Mouse (Mus musculus) brown adipose tissue, adult 24 weeks (tissue): ENCODE measurements around the gene Olfr1346. TPM values are rescaled to one million over a fixed set of nuclear protein-coding genes. Genes with fewer than 3 reads are reported as not detected.

Experiments used
- H3K27ac ChIP-seq: fragments of 200-500 bp; replicated peaks from 2 replicates; pipeline ENCODE4 v1.5.1; 2012; ENCODE audit warnings: low read depth, mild to moderate bottlenecking, low read length
- H3K4me1 ChIP-seq: fragments of 200-500 bp; 2 replicates; pipeline ENCODE4 v1.6.1; 2012; ENCODE audit warnings: low read length, mixed read lengths; ENCODE audit not compliant: control insufficient read depth, insufficient read depth, insufficient read length
- H3K4me3 ChIP-seq: fragments of 200-500 bp; 2 replicates; pipeline ENCODE4 v1.5.1; 2012; ENCODE audit warnings: low read depth, mild to moderate bottlenecking, low read length, moderate library complexity; ENCODE audit not compliant: insufficient read depth
- polyA plus RNA-seq: library from polyadenylated mRNA; stranded (reverse); fragments of >200 nt; gene quantifications from 2 replicates; pipeline ENCODE4 v1.2.4, GENCODE M21; 2012; ENCODE audit not compliant: missing spikeins, insufficient read depth, insufficient read length

Olfr1346 gene
- polyA plus RNA-seq, 1 experiment = not detected

GRCm38 (mm10) chr7:6526141-6526540 is 59.2 kb downstream of the Olfr1346 start:
- H3K4me1 ChIP-seq = no peaks in the 10 kb centered on the region
- H3K27ac ChIP-seq = no peak overlapping the region
- no peak overlapping the region for H3K4me3 ChIP-seq

Other genes with a start within 250 kb of the Olfr1346 start
- not detected in 2 replicates for gene Zscan5b, start 244.8 kb upstream of the Olfr1346 start, polyA plus RNA-seq
- gene Epp13, start 214.4 kb upstream of the Olfr1346 start, polyA plus RNA-seq = not detected in 2 replicates
- 3.4 and 4.6 TPM in 2 replicates for gene Zfp667, start 180.5 kb upstream of the Olfr1346 start, polyA plus RNA-seq
- 2.3 and 5.4 TPM in 2 replicates for gene Zfp583, start 135.8 kb upstream of the Olfr1346 start, polyA plus RNA-seq
- gene Gm3854, start 123.3 kb upstream of the Olfr1346 start, polyA plus RNA-seq = 0.36 TPM in 1 of 2 replicates, not detected in the other
- 1.9 and 2.0 TPM in 2 replicates for gene Zfp78, start 103.8 kb upstream of the Olfr1346 start, polyA plus RNA-seq
- 1.8 and 3.6 TPM in 2 replicates for gene Zfp28, start 83.8 kb upstream of the Olfr1346 start, polyA plus RNA-seq
- not detected in 2 replicates for gene Smim17, start 68.4 kb upstream of the Olfr1346 start, polyA plus RNA-seq
- not detected in 2 replicates for gene Gm20715, start 56.8 kb upstream of the Olfr1346 start, polyA plus RNA-seq
- gene Olfr1344, start 28.4 kb upstream of the Olfr1346 start, polyA plus RNA-seq = not detected in 2 replicates
- gene Olfr1336, start 10.9 kb upstream of the Olfr1346 start, polyA plus RNA-seq = not detected in 2 replicates
- gene Olfr5, start 19.8 kb downstream of the Olfr1346 start, polyA plus RNA-seq = not detected in 2 replicates
- not detected in 2 replicates for gene Olfr1347, start 32.7 kb downstream of the Olfr1346 start, polyA plus RNA-seq
- not detected in 2 replicates for gene Olfr1348, start 41.6 kb downstream of the Olfr1346 start, polyA plus RNA-seq
- not detected in 2 replicates for gene Olfr1349, start 55.8 kb downstream of the Olfr1346 start, polyA plus RNA-seq
- gene Olfr1350, start 97.7 kb downstream of the Olfr1346 start, polyA plus RNA-seq = not detected in 2 replicates
- gene Zim1, start 229.3 kb downstream of the Olfr1346 start, polyA plus RNA-seq = 0.52 TPM in 1 of 2 replicates, not detected in the other